Mouse (Mus musculus) cerebellum, postnatal 14 days (tissue): ENCODE results near the gene Ada.

ENCODE experiments used
- DNase-seq, 2 experiments: peaks; one replicate each; pipeline ENCODE4 v3.0.0; 2021; ENCODE audit warnings: mixed read lengths in 2 of 2

Ada gene

GRCm38 (mm10) chr2:163749647-163750611 is at the start of gene Ada:
Gene Ada (minus strand): TSS chr2:163750239.
- DNase-seq, result peak; percentile 51 to 52

- peak; percentile 68 to 70 for DNase-seq
Observed at GRCm38 (mm10) chr2:163798411-163798810, 48.4 kb upstream of the Ada start.

GRCm38 (mm10) chr2:163788484-163788883 is 38.4 kb upstream of the Ada start:
- DNase-seq, result peak; percentile 86 to 88

- peak; percentile 70 to 75 for DNase-seq
Observed at GRCm38 (mm10) chr2:163787709-163788108, 37.7 kb upstream of the Ada start.

- DNase-seq, result no peak
Observed at GRCm38 (mm10) chr2:163787086-163787485, 37.0 kb upstream of the Ada start.

- DNase-seq, result no peak
Observed at GRCm38 (mm10) chr2:163783901-163784300, 33.9 kb upstream of the Ada start.

GRCm38 (mm10) chr2:163783368-163783767 is 33.3 kb upstream of the Ada start:
- no peak for DNase-seq

- DNase-seq, result no peak
Observed at GRCm38 (mm10) chr2:163778896-163779295, 28.9 kb upstream of the Ada start.

GRCm38 (mm10) chr2:163777061-163777460 is 27.0 kb upstream of the Ada start:
- no peak for DNase-seq

- no peak for DNase-seq
Observed at GRCm38 (mm10) chr2:163776661-163777060, 26.6 kb upstream of the Ada start.

GRCm38 (mm10) chr2:163770731-163771130 is 20.7 kb upstream of the Ada start:
- no peak for DNase-seq

GRCm38 (mm10) chr2:163766890-163767289 is 16.9 kb upstream of the Ada start:
- no peak for DNase-seq

- DNase-seq, result no peak
Observed at GRCm38 (mm10) chr2:163766261-163766660, 16.2 kb upstream of the Ada start.

- no peak for DNase-seq
Observed at GRCm38 (mm10) chr2:163761402-163761801, 11.4 kb upstream of the Ada start.

- no peak for DNase-seq
Observed at GRCm38 (mm10) chr2:163760589-163760988, 10.6 kb upstream of the Ada start.

GRCm38 (mm10) chr2:163758146-163758545 is 8.1 kb upstream of the Ada start:
- no peak for DNase-seq

- peak; percentile 37 to 45 for DNase-seq
Observed at GRCm38 (mm10) chr2:163756723-163757122, 6.7 kb upstream of the Ada start.

- DNase-seq, result no peak
Observed at GRCm38 (mm10) chr2:163754228-163754627, 4.2 kb upstream of the Ada start.

GRCm38 (mm10) chr2:163744801-163745570 is 5.1 kb downstream of the Ada start:
- DNase-seq, result no peak

GRCm38 (mm10) chr2:163743357-163743756 is 6.7 kb downstream of the Ada start:
- DNase-seq, result no peak

- DNase-seq, result no peak
Observed at GRCm38 (mm10) chr2:163742656-163743055, 7.4 kb downstream of the Ada start.

GRCm38 (mm10) chr2:163735980-163736379 is 14.1 kb downstream of the Ada start:
- no peak for DNase-seq

GRCm38 (mm10) chr2:163735163-163735562 is 14.9 kb downstream of the Ada start:
- DNase-seq, result no peak

- no peak for DNase-seq
Observed at GRCm38 (mm10) chr2:163732021-163732420, 18.0 kb downstream of the Ada start.
